Mouse (Mus musculus): ENCODE measurements around the gene Gm11492. TPM values are rescaled to one million over a fixed set of nuclear protein-coding genes. Genes with fewer than 3 reads are reported as not detected.

Gm11492 gene
- not detected for polyA plus RNA-seq (2017; shearing (Covaris generic))

GRCm38 (mm10) chr11:87566501-87566900 is at the start of gene Gm11492:
TSS of gene Gm11492 (plus strand) at chr11:87566653.

GRCm38 (mm10) chr11:87568255-87568953 is 2.0 kb downstream of the Gm11492 start, which contains the start of gene Sept4:
TSS of gene Sept4 (plus strand) at chr11:87568903.

DNA sequence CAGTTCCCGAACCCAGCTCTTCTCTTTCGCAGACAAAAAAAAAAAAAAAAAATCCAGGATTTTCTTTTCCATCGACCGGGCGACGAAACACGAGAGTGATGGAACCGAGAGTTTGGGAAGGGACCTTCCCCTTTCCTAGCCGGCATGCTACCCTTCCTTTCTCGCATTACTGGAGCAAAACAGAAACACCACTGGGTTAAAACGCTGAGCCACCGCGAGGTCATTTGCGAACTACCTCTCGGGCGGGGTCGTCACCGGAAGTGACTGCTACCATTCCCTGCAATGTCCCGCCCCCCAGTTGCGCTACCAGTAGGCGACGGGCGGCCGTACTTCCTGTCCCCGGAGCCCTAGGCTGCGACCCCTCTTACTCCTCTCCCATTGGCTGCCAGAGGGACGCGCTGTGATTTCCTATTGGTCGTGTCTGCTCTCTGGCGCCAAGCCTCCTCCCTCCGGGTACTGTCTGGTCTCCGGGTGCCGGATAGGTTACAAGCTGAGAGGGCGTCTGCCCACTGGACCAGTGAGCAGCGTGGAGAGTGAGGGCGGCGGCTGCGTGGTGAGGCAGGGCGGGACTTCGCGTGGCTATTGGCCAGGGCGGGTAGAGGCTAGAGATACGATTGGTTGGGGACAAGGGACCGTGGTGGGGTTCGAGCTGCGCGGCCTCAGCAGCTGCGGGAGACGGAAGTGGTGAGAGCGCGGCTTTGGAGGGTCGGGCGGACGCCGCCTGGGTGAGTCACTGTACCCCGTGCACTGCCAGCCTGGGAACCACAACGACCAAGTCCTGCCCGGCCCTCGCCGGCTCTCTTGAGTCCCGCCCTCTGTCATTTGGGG is 25.3 kb downstream of the Gm11492 start, which contains the start of gene Mtmr4:
Gene Mtmr4 (plus strand): TSS at position 637 of the 828 bp plus-strand sequence.

DNA sequence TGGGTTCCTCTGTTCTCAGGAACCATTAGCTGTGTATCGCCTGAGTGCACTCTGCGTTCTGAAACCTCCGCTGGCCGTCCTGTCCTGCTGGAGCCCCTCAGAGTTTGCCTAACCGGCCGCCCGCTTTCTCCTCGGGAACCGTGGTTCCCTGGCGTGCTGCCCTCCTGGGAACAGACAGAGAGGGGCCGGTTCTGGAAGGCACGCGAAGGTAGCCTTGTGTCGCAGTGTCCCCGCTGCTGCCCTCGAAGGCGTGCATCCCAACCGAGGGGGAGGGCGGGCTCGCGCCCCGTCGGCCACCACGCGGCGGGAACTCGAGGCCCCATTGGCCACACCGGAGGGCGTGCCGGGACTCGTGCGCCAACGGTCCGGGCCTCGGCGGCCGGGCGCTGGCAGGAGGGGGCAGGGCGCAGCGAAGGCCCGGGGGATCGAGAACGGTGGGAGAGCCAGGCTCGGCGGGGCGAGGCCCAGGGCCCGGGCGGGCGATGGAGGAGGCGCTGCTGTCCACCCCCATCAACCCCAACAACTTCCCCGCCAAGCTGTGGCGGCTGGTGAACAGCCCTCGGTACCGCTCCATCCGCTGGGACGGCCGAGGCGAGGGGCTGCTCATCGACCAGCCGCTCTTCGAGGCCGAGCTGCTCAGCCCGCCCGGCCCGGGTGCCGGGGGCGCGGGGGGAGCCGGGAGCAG is 50.5 kb downstream of the Gm11492 start, which contains the start of gene Hsf5:
Gene Hsf5 (plus strand): TSS at position 375 of the 685 bp plus-strand sequence.

Other genes starting within 250 kb of the Gm11492 start
- 0.06 TPM for gene Ppm1e, start 207.6 kb upstream of the Gm11492 start, polyA plus RNA-seq (2017; shearing (Covaris generic))
- 2.6 TPM for gene Rad51c, start 161.7 kb upstream of the Gm11492 start, polyA plus RNA-seq (2017; shearing (Covaris generic))
- gene Tex14, start 161.6 kb upstream of the Gm11492 start, polyA plus RNA-seq (2017; shearing (Covaris generic)): 1.5 TPM
- gene Sept4, start 2.2 kb downstream of the Gm11492 start, polyA plus RNA-seq (2017; shearing (Covaris generic)): 3.5 TPM
- 19.6 TPM for gene Mtmr4, start 25.5 kb downstream of the Gm11492 start, polyA plus RNA-seq (2017; shearing (Covaris generic))
- 0.15 TPM for gene Hsf5, start 50.5 kb downstream of the Gm11492 start, polyA plus RNA-seq (2017; shearing (Covaris generic))
- gene Rnf43, start 96.1 kb downstream of the Gm11492 start, polyA plus RNA-seq (2017; shearing (Covaris generic)): 6.2 TPM
- 541 TPM for gene Supt4a, start 170.9 kb downstream of the Gm11492 start, polyA plus RNA-seq (2017; shearing (Covaris generic))
- 1.3 TPM for gene Tspoap1, start 193.9 kb downstream of the Gm11492 start, polyA plus RNA-seq (2017; shearing (Covaris generic))
- 0.21 TPM for gene Mpo, start 226.9 kb downstream of the Gm11492 start, polyA plus RNA-seq (2017; shearing (Covaris generic))

All from effector memory CD4-positive, alpha-beta T cell, adult 7 months (primary cell).